Mouse (Mus musculus) neural tube, embryonic 11.5 days (tissue): ENCODE results near the gene Orai3. TPM values are rescaled to one million over a fixed set of nuclear protein-coding genes. Genes with fewer than 3 reads are reported as not detected.
"Not testable (repeated sequence)": the region's sequence is repeated elsewhere in the genome, so short reads cannot be mapped to it uniquely, and the experiment has no call there.

ENCODE experiments used
- ATAC-seq: fragments of 200-750 bp; cut with Nextera tagmentation; 2 replicates; pipeline ENCODE4 v1.8.0; 2017; ENCODE audit warnings: moderate number of reproducible peaks, mild to moderate bottlenecking, moderate TSS enrichment, moderate library complexity; ENCODE audit not compliant: insufficient read depth, low FRiP score, low TSS enrichment
- DNase-seq: peaks from one replicate; pipeline ENCODE4 v3.0.0-alpha.2; 2015; ENCODE audit warnings: low spot score
- H3K27ac ChIP-seq: fragments of 300-500 bp; sonication (generic); 2 replicates; pipeline ENCODE4 v1.5.1; 2014; ENCODE audit warnings: low read depth, mild to moderate bottlenecking, low read length
- H3K27me3 ChIP-seq: fragments of 300-500 bp; sonication (generic); 2 replicates; pipeline ENCODE4 v1.6.1; 2014; ENCODE audit warnings: mild to moderate bottlenecking, low read length, mixed read lengths; ENCODE audit not compliant: control insufficient read depth, insufficient read depth
- H3K36me3 ChIP-seq: fragments of 300-500 bp; sonication (generic); 2 replicates; pipeline ENCODE4 v1.6.1; 2014; ENCODE audit warnings: mild to moderate bottlenecking, low read length, moderate library complexity, mixed read lengths; ENCODE audit not compliant: control insufficient read depth, insufficient read depth
- H3K4me1 ChIP-seq: fragments of 300-500 bp; sonication (generic); 2 replicates; pipeline ENCODE4 v1.6.1; 2014; ENCODE audit warnings: low read length, mixed read lengths; ENCODE audit not compliant: control insufficient read depth, insufficient read depth
- H3K4me2 ChIP-seq: fragments of 300-500 bp; sonication (generic); 2 replicates; pipeline ENCODE4 v1.6.1; 2014; ENCODE audit warnings: low read depth, mild to moderate bottlenecking, moderate library complexity
- H3K4me3 ChIP-seq: fragments of 300-500 bp; sonication (generic); 2 replicates; pipeline ENCODE4 v1.5.1; 2014; ENCODE audit warnings: low read depth, low read length
- H3K9ac ChIP-seq: fragments of 300-500 bp; sonication (generic); 2 replicates; pipeline ENCODE4 v1.6.1; 2014; ENCODE audit warnings: mild to moderate bottlenecking, low read length
- H3K9me3 ChIP-seq: fragments of 300-500 bp; sonication (generic); 2 replicates; pipeline ENCODE4 v1.6.1; 2016; ENCODE audit warnings: low read length; ENCODE audit not compliant: control insufficient read depth
- WGBS: fragments of 180-500 bp; shearing (Covaris S2); extraction: QIAGEN DNeasy Blood & Tissue Kit; methylation state at CpG from one replicate; pipeline ENCODE4 v1.1.7; 2014; 5-methylcytosine and 5-hydroxymethylcytosine counted together
- polyA plus RNA-seq: library from polyadenylated mRNA; unstranded; fragments of >200 nt; fragmentation: Nextera tagmentation; extraction: Ambion mirVana; gene quantifications from 2 replicates; pipeline ENCODE4 v1.2.1, GENCODE M21; 2014

Orai3 gene
- polyA plus RNA-seq, 1 experiment from 2014 or later = 5.5 TPM

GRCm38 (mm10) chr7:127768346-127768996 lies 1.1 kb upstream of the Orai3 start:
- no peak for DNase-seq
- no peak overlapping the region for H3K4me3 ChIP-seq
- H3K4me1 ChIP-seq = peaks cover 13% of the 10 kb centered on the region
- peak; percentile 45; the same call in 1 of the 2 replicates for ATAC-seq
- H3K9ac ChIP-seq = no peak overlapping the region
- H3K9me3 ChIP-seq = no peaks in the 10 kb centered on the region
- H3K27me3 ChIP-seq = no peaks in the 10 kb centered on the region
- H3K36me3 ChIP-seq = peaks cover 21% of the 10 kb centered on the region
- WGBS = 52% methylated on average over 13 of the region's 13 CpGs
- H3K27ac ChIP-seq = no peak overlapping the region
- no peak overlapping the region; the same call in 1 of the 2 replicates for H3K4me2 ChIP-seq

GRCm38 (mm10) chr7:127768997-127769593 lies 520 bp upstream of the Orai3 start:
- Histone ChIP-seq H3K27me3 (no peaks in the 10 kb centered on the region), H3K9me3 (no peaks in the 10 kb centered on the region), H3K4me2 (peak overlapping the region; percentile 88), H3K36me3 (peaks cover 19% of the 10 kb centered on the region), H3K4me1 (peaks cover 13% of the 10 kb centered on the region), H3K9ac (peak overlapping the region; percentile 77), H3K27ac (peak overlapping the region; percentile 53), H3K4me3 (peak overlapping the region; percentile 45)
- DNase-seq = peak; percentile 89
- ATAC-seq = peak; percentile 82
- under 1% methylated on average over 16 of the region's 16 CpGs for WGBS

GRCm38 (mm10) chr7:127770039-127770905 lies 657 bp downstream of the Orai3 start:
- Histone ChIP-seq H3K27ac (peak overlapping the region; percentile 53), H3K36me3 (peaks cover 17% of the 10 kb centered on the region), H3K9me3 (no peaks in the 10 kb centered on the region), H3K4me2 (peak overlapping the region; percentile 88), H3K4me1 (peaks cover 13% of the 10 kb centered on the region), H3K27me3 (no peaks in the 10 kb centered on the region), H3K9ac (peak overlapping the region; percentile 77), H3K4me3 (peak overlapping the region; percentile 45)
- DNase-seq = peak; percentile 22
- peak; percentile 21 for ATAC-seq
- 5% methylated on average over 27 of the region's 27 CpGs for WGBS

- Histone ChIP-seq H3K9ac (no peak overlapping the region), H3K36me3 (peaks cover 12% of the 10 kb centered on the region), H3K9me3 (no peaks in the 10 kb centered on the region), H3K4me2 (0 out of 2 replicates have a peak overlapping the region, but pooled peaks have one; percentile 4), H3K4me1 (peaks cover 13% of the 10 kb centered on the region), H3K4me3 (no peak overlapping the region), H3K27ac (no peak overlapping the region), H3K27me3 (no peaks in the 10 kb centered on the region)
- DNase-seq = no peak
- no peak for ATAC-seq
- WGBS = 69% methylated on average over 5 of the region's 5 CpGs
These were observed 1.6 kb downstream of the Orai3 start for GRCm38 (mm10) chr7:127771262-127771661.

GRCm38 (mm10) chr7:127772080-127772479 lies 2.5 kb downstream of the Orai3 start:
- no peaks in the 10 kb centered on the region for H3K27me3 ChIP-seq
- peaks cover 13% of the 10 kb centered on the region for H3K4me1 ChIP-seq
- no peak overlapping the region for H3K27ac ChIP-seq
- 87% methylated on average over 3 of the region's 3 CpGs for WGBS
- H3K4me2 ChIP-seq = no peak overlapping the region
- DNase-seq = no peak
- H3K9ac ChIP-seq = no peak overlapping the region
- H3K36me3 ChIP-seq = peaks cover 9% of the 10 kb centered on the region
- H3K4me3 ChIP-seq = no peak overlapping the region
- no peaks in the 10 kb centered on the region for H3K9me3 ChIP-seq
- no peak for ATAC-seq

GRCm38 (mm10) chr7:127772557-127772956 lies 2.9 kb downstream of the Orai3 start:
- no peak for DNase-seq
- peaks cover 13% of the 10 kb centered on the region for H3K4me1 ChIP-seq
- ATAC-seq = no peak
- no peaks in the 10 kb centered on the region for H3K9me3 ChIP-seq
- no peak overlapping the region for H3K4me3 ChIP-seq
- H3K27me3 ChIP-seq = no peaks in the 10 kb centered on the region
- H3K4me2 ChIP-seq = no peak overlapping the region
- no peak overlapping the region for H3K27ac ChIP-seq
- H3K36me3 ChIP-seq = peaks cover 4% of the 10 kb centered on the region
- WGBS = 93% methylated on average over 1 of the region's 1 CpGs
- no peak overlapping the region for H3K9ac ChIP-seq

- peaks cover 15% of the 10 kb centered on the region for H3K4me1 ChIP-seq
- no peaks in the 10 kb centered on the region for H3K36me3 ChIP-seq
- H3K4me3 ChIP-seq = no peak overlapping the region
- H3K27ac ChIP-seq = no peak overlapping the region
- H3K9me3 ChIP-seq = no peaks in the 10 kb centered on the region
- ATAC-seq (no peak), DNase-seq (peak; percentile 73)
- WGBS = 39% methylated on average over 9 of the region's 9 CpGs
- no peak overlapping the region for H3K4me2 ChIP-seq
- no peak overlapping the region for H3K9ac ChIP-seq
- H3K27me3 ChIP-seq = no peaks in the 10 kb centered on the region
These were observed 4.2 kb downstream of the Orai3 start for GRCm38 (mm10) chr7:127773664-127774384.

GRCm38 (mm10) chr7:127775837-127776236 lies 6.2 kb downstream of the Orai3 start:
- H3K9me3 ChIP-seq, H3K36me3 ChIP-seq, DNase-seq, H3K4me1 ChIP-seq, ATAC-seq, H3K27me3 ChIP-seq: not testable (repeated sequence)
- peak overlapping the region; percentile 93; the same call in 1 of the 2 replicates for H3K27ac ChIP-seq
- peak overlapping the region; percentile 50 for H3K4me2 ChIP-seq
- peak overlapping the region; percentile 78 for H3K4me3 ChIP-seq
- WGBS = 82% methylated on average over 7 of the region's 7 CpGs
- H3K9ac ChIP-seq = peak overlapping the region; percentile 95
